Mouse (Mus musculus) retina, embryonic 14.5 days (tissue): ENCODE results near the gene Gm49368.
"Not testable (repeated sequence)": the region's sequence is repeated elsewhere in the genome, so short reads cannot be mapped to it uniquely, and the experiment has no call there.

Experiments used
- DNase-seq: peaks from one replicate; pipeline ENCODE4 v3.0.0-alpha.2; 2015; ENCODE audit warnings: low spot score

Gene Gm49368

DNA sequence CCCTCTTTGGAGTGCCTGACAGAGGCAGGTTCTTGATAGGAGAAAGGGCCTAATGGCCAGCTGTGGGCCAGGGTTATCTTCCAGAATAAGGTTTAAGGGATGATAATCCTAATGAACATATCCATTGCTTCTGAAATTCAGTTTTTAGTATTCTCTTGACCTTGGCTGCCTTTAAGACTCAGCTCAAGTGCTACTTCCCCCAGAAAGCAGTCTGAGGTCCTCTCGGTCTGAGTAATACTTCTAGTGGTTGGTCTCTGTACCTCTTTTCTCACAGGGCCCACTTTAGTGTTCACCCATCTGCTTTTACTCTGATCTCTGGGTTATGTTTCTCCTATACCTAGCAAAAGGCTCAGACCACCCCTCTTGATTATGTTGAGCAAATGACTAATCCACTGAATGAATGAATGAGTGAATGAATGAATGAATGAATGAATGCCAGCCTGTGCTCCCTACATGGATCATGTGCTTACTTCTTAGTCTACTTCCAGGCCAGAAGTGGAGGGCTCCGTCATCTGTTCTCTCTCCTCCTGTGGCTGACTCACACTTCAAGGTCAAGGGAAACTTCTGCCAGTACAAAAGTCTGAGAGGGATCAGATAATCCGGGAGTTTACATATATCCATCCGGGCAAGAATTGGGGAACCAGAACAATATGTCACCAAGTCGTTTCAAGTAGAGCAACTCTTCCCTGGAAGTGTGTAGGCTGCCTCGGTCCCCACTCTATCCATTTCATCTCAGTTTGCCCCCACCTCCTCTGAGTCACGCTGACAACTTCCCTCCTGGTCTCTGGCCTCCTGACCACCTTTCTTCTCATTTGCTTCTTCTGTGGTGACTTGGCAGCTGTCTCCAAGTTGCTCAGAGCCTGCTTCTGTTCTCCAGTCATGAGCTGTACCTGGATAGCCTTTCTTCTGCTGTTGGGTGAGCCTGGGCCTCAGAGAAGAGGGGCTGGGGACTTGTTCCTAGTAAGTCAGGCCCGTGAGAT is 66.5 kb downstream of the Gm49368 start, which contains the start of gene Itgax:
Gene Itgax (plus strand): TSS at position 807 of the 980 bp plus-strand sequence.
- no peak for DNase-seq

DNA sequence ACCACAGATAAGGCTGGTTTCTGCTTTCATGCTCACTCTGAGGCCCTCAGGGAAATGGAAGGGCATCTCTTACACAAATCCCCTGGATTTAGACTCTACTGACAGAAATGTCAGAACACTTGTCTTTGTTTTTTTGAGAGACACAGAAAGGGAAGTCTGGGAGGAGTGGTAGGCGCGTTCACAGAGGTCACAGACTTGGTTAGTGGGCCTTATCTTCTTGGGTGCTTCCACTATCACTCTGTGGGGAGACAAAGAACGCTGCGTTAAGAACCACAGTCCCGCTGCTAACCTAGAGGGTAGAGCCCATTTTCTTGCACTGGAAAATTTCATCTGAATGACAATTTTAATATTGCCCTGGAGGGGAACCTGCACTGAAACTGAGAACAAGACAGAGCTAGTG is 69.7 kb downstream of the Gm49368 start:
- no peak for DNase-seq

DNA sequence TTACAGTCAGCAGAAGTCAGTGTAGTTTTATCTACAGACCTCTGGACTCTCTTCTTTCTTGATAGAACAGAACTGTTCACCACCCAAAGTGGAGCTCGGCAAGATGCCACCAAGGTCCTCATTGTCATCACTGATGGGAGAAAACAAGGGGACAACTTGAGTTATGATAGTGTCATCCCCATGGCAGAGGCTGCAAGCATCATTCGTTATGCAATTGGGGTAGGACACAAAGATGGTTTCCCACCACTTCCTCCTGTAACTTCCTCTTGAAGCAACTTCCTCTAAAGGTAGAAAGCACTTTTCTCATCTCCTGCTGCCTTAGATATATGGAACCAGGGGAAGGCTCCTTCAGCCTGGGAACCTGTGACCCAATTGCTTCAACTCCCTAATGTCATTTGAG is 71.1 kb downstream of the Gm49368 start:
- no peak for DNase-seq

DNA sequence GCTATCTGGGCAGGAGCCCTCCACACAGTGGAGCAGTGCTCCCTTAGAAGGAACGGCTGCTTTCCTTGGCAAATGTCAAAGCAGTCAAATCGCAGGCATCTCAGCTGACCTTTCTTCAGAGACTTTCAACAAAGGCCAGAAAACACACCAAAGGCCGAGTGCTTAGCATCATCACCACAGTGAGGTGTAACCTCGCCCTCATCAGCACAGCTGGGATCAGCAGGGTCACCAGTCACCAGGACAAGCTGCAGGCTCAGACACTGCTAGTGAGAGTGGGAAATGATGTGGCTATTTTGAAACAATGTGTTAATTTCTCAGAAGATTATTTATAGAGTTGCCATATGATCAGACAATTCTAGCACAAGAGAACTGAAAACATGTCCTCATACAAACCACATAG is 74.4 kb downstream of the Gm49368 start:
- DNase-seq = no peak

DNA sequence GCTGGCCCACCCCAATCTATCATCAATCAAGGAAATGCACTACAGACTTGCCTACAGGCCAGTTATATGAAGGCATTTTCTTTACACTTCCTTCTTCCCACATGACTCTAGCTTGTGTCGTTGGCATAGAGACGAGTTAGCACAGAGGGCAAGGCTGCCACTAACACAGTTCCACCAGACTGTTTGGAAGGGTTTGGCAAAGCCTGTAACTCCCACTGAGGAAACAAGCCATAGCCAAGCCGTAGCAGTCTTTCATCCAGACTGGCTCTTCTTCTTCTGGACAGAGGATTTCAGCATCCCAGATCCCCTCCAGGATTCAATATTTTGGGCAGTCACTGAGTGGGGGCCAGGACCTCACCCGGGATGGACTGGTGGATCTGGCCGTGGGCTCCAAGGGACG is 77.1 kb downstream of the Gm49368 start:
- no peak for DNase-seq

DNA sequence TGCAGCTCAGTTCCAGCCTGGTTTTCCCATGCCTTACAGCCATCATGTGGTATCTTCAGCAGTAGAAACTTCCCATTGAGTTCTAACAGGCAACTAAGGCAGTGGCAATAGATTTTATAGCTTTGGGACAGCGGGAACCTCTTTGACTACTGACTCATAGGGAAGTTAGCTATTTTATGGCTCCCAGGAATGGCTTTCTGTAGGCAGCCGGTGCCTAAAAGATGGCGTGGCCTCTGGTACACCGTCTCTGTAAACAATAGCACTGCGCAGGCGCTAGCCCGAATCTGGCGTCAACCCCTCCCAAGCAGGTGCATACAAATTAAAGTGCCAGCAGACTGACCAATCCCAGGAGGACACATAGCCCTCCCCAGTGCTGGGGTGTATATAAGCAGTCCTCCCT is 88.5 kb downstream of the Gm49368 start:
- no peak for DNase-seq

DNA sequence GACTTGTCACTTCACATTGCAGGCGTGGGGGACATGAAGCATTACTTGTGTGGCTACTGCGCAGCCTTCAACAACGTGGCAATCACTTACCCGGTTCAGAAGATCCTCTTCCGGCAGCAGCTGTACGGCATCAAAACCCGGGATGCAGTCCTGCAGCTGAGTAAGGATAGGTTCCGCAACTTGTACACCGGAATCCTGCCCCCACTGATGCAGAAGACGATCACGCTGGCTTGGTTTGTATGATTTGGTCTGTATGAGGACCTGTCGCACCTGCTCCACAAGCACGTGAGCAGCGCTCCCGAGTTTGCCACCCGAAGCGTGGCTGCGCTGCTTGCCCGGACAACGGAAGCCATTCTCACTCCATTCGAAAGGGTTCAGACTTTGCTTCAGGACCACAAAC is 91.6 kb downstream of the Gm49368 start, which contains the start of gene Itgad:
Gene Itgad (plus strand): TSS at position 301 of the 400 bp plus-strand sequence.
- DNase-seq = no peak

DNA sequence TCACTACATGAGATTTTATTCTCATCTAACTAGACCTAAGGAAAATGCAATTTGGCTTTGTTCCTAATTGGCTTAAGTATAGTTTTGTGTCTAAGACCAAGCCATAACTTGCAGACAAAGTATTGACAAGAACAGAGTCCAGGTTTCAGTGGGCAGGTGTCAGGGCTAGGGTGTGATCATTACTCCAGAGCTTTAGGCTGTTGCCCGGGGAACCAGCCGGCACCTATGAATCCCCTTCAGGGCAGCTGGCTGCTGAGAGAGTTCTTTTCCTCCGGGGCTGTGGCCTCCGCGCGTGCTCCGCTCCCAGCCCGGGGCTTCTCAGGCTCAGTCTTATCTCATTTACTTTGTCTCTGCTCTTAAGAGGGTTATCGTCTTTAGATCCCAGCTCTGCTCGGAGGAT is 92.4 kb downstream of the Gm49368 start:
- no peak for DNase-seq

DNA sequence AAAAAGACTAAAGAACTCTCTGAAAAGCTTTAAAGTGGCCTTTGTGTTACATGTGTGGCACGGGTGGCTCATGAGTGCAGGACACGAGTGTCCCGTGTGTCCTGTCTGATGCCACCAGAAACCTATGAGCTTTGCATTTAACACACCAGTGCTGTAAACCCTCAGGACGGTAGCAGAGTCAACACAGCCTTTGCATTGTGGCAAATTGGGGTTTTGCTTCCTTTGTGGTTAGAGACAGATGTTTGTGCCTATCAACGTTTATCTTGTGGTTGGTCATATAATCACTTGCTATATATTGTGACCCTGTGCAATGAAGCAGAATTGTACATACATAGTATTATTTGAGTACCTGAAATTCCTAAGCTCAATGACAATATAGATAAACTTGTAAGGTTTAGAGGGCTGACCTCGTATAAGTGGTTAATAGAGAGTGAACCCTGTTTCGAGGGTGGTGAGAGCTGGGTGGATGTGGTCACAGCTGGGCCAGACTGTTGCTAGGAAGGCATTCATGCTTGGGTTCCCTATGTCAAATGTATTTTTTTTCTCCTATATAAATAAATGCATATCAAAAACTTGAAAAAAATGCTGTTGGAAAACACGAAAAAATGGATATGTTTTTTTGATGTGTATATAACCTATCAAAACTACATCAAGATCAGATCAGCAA is 96.3 kb downstream of the Gm49368 start:
- DNase-seq = not testable (repeated sequence)

DNA sequence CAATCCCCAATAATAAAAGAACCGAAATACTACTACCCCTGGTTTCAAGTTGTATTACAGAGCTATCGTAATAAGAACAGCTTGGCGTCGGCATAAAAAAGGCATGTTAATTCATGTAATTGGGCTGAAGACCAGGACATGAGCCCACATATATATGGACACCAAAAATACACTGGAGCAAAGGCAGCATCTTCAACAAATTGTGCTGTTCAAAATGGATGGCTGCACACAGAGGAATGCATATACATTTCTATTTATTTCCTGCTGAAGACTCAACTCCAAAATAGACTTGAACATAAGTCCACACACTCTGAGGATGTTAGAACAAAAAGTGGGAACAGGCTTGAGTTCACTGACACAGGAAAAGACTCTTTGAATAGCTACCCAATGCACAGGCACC is 101.5 kb downstream of the Gm49368 start:
- DNase-seq = no peak

DNA sequence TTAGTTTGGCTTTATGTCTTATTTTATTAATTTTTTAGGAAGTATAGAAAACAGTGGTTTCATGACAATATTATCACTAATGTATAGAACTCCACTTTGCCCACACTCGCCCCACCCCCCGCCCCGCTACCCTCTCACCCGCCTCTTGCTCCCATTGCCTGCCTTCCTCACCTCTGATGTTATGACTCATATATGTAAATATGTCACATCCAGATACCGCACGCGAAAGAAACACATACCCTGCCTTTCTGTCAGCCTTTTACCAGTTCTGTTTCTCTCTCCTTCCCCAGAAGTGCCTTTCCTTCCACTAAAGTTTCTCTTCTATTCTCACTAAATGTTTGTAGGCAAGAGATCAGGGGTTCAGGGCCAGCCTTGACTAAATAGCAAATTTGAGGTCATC is 103.9 kb downstream of the Gm49368 start:
- no peak for DNase-seq

DNA sequence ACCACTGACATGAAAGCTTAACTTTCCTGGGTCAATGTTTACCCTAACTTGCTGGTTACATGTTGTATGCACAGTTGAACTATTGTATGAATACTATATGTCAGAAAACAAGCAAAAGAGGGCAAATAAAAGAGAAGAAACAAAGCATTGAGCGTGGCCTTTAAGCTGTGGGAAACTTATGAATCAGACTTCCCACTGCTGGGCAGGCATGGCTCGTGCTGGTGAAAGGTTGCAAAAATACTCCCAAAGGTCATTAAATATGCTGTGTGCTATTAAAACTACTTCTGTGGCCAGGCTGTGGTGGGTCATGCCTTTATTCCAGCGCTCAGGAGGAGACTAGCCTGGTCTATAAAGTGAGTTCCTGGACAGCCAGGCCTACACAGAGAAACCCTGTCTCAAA is 107.5 kb downstream of the Gm49368 start:
- DNase-seq = no peak
